Comparison of ENCODE assay signal across 21 mouse cellular contexts in the genomic region with DNA sequence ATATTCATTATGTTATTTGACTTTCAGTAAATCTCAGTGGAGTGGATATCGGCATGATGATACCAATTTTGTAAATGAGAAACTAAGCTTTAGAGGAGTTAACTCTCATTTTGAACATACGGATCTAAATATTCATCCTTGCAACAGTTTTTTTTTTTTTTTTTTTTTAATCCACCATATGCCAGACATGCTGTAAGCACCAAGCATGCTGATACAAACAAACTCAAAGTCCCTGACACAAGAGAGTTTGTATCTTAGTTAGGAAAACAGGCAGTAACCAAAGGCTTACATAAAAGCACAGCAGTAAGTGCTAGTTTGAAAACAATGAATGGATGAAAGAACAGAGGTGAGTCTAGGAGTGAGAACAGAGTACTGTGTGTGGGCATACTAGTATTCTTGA.
DNase-seq lines count a peak whose midpoint lies in the region; ATAC-seq and TF ChIP-seq lines count a peak whose summit lies in the region.
"Had no signal": no experiment of that assay in that cellular context is flagged by ENCODE, and none has a peak within 500 bp of the region (broad histone marks: within the 10 kb centered on the region; RNA-seq: fewer than 3 reads in every experiment).

No protein-coding gene starts in this region.

- 0 out of 2 replicates have a peak overlapping the region, but pooled peaks have one; percentile 31 for H3K27ac ChIP-seq in forebrain, embryonic 15.5 days (replicated peaks)
- H3K27ac ChIP-seq in forebrain, embryonic 11.5 days (ENCODE audit: low read depth, low read length) = no peak overlapping the region
- peak overlapping the region; percentile 44; the same call in 1 of the 2 replicates for H3K27ac ChIP-seq in forebrain, embryonic 16.5 days (ENCODE audit: low read length)
- no peak overlapping the region for H3K27ac ChIP-seq in hindbrain, embryonic 11.5 days (ENCODE audit: low read depth, low read length)
- H3K27ac ChIP-seq: gastrocnemius, adult 2 months; hindbrain, embryonic 13.5 days; intestine, embryonic 15.5 days had no signal

- H3K4me3 ChIP-seq in forebrain, embryonic 15.5 days = no peak overlapping the region
- H3K4me3 ChIP-seq in forebrain, embryonic 11.5 days (ENCODE audit: low read depth, low read length) = no peak overlapping the region
- no peak overlapping the region for H3K4me3 ChIP-seq in forebrain, embryonic 16.5 days (replicated peaks; ENCODE audit: low read length)
- no peak overlapping the region for H3K4me3 ChIP-seq in hindbrain, embryonic 11.5 days (ENCODE audit: low read depth, low read length)
- H3K4me3 ChIP-seq: gastrocnemius, adult 2 months; hindbrain, embryonic 13.5 days; intestine, embryonic 15.5 days had no signal

- no peak for TF ChIP-seq POLR2A in brain, embryonic 14.5 days (IDR thresholded peaks at IDR 0.05; ENCODE audit: borderline replicate concordance, extremely low read depth, insufficient read depth, insufficient read length, poor library complexity, severe bottlenecking)

- TF ChIP-seq CTCF in brain, embryonic 14.5 days (IDR thresholded peaks at IDR 0.05; ENCODE audit: borderline replicate concordance, extremely low read depth, insufficient read depth, insufficient read length) = no peak

- H3K9ac ChIP-seq in forebrain, embryonic 15.5 days (replicated peaks) = no peak overlapping the region
- no peak overlapping the region for H3K9ac ChIP-seq in forebrain, embryonic 11.5 days (ENCODE audit: low read length)
- H3K9ac ChIP-seq in forebrain, embryonic 16.5 days (replicated peaks; ENCODE audit: low read depth, low read length) = no peak overlapping the region
- no peak overlapping the region for H3K9ac ChIP-seq in hindbrain, embryonic 11.5 days (ENCODE audit: low read depth, low read length)
- H3K9ac ChIP-seq: hindbrain, embryonic 13.5 days; intestine, embryonic 15.5 days had no signal

- no peaks in the 10 kb centered on the region for H3K4me1 ChIP-seq in forebrain, embryonic 15.5 days
- H3K4me1 ChIP-seq in forebrain, embryonic 11.5 days (replicated peaks; ENCODE audit: control insufficient read depth, insufficient read depth, low read length) = no peaks in the 10 kb centered on the region
- H3K4me1 ChIP-seq in forebrain, embryonic 16.5 days (replicated peaks; ENCODE audit: control insufficient read depth, insufficient read depth, low read length) = no peaks in the 10 kb centered on the region; the same call in 1 of the 2 replicates
- no peaks in the 10 kb centered on the region for H3K4me1 ChIP-seq in hindbrain, embryonic 11.5 days (replicated peaks; ENCODE audit: control insufficient read depth, insufficient read depth, low read length)
- H3K4me1 ChIP-seq: hindbrain, embryonic 13.5 days; intestine, embryonic 15.5 days had no signal

- DNase-seq in forebrain, embryonic 11.5 days (ENCODE audit: low spot score) = no peak
- peak; percentile 40 for DNase-seq in brain, embryonic 14.5 days (ENCODE audit: low read depth)
- no peak for DNase-seq in hindbrain, embryonic 11.5 days (ENCODE audit: low spot score)
- DNase-seq in right cerebral cortex, postnatal 25 days = no peak
- DNase-seq: adrenal gland, adult 2 months; adrenal gland, postnatal 14 days; cerebellum, adult 11 months; cerebellum, adult 2 months; cerebellum, postnatal 14 days; gastrocnemius, adult 2 months; gastrocnemius, postnatal 14 days; heart, adult 11 months; kidney, adult 11 months; kidney, adult 8-10 months had no signal

- 61% methylated on average over 2 of the region's 2 CpGs for WGBS in forebrain, embryonic 15.5 days
- WGBS in forebrain, embryonic 11.5 days = 96% methylated on average over 2 of the region's 2 CpGs
- WGBS in forebrain, embryonic 16.5 days = 53% methylated on average over 2 of the region's 2 CpGs
- 97% methylated on average over 2 of the region's 2 CpGs for WGBS in hindbrain, embryonic 11.5 days

- H3K36me3 ChIP-seq in forebrain, embryonic 15.5 days = no peaks in the 10 kb centered on the region
- no peaks in the 10 kb centered on the region for H3K36me3 ChIP-seq in forebrain, embryonic 11.5 days (ENCODE audit: control insufficient read depth, insufficient read depth, low read length)
- H3K36me3 ChIP-seq in forebrain, embryonic 16.5 days (ENCODE audit: control insufficient read depth, insufficient read depth) = no peaks in the 10 kb centered on the region
- no peaks in the 10 kb centered on the region for H3K36me3 ChIP-seq in hindbrain, embryonic 11.5 days (ENCODE audit: control insufficient read depth, insufficient read depth, low read length)
- H3K36me3 ChIP-seq: hindbrain, embryonic 13.5 days; intestine, embryonic 15.5 days had no signal

- no peaks in the 10 kb centered on the region for H3K9me3 ChIP-seq in forebrain, embryonic 15.5 days
- no peaks in the 10 kb centered on the region for H3K9me3 ChIP-seq in forebrain, embryonic 11.5 days (ENCODE audit: control insufficient read depth, low read length)
- no peaks in the 10 kb centered on the region for H3K9me3 ChIP-seq in forebrain, embryonic 16.5 days (ENCODE audit: control insufficient read depth, low read length)
- no peaks in the 10 kb centered on the region for H3K9me3 ChIP-seq in hindbrain, embryonic 11.5 days (ENCODE audit: control insufficient read depth, low read length)
- H3K9me3 ChIP-seq: hindbrain, embryonic 13.5 days; intestine, embryonic 15.5 days had no signal

- peak; percentile 43; the same call in 1 of the 2 replicates for ATAC-seq in forebrain, embryonic 15.5 days (replicated peaks)
- no peak for ATAC-seq in forebrain, embryonic 11.5 days (replicated peaks; ENCODE audit: low FRiP score)
- peak; percentile 64 for ATAC-seq in forebrain, embryonic 16.5 days
- no peak for ATAC-seq in hindbrain, embryonic 11.5 days (ENCODE audit: low FRiP score)
- ATAC-seq: CD4-positive, CD25-positive, alpha-beta regulatory T cell, adult 4 months; hindbrain, embryonic 16.5 days; intestine, embryonic 15.5 days had no signal

- H3K4me2 ChIP-seq in forebrain, embryonic 15.5 days (replicated peaks) = no peak overlapping the region
- H3K4me2 ChIP-seq in forebrain, embryonic 11.5 days (ENCODE audit: low read depth, low read length, severe bottlenecking) = no peak overlapping the region
- no peak overlapping the region for H3K4me2 ChIP-seq in forebrain, embryonic 16.5 days (ENCODE audit: low read length)
- no peak overlapping the region for H3K4me2 ChIP-seq in hindbrain, embryonic 11.5 days (replicated peaks; ENCODE audit: low read depth, low read length)
- H3K4me2 ChIP-seq: heart, embryonic 11.5 days; hindbrain, embryonic 13.5 days; intestine, embryonic 15.5 days had no signal

- no peaks in the 10 kb centered on the region for H3K27me3 ChIP-seq in forebrain, embryonic 15.5 days
- H3K27me3 ChIP-seq in forebrain, embryonic 11.5 days (ENCODE audit: control insufficient read depth, insufficient read depth, low read length) = no peaks in the 10 kb centered on the region
- no peaks in the 10 kb centered on the region for H3K27me3 ChIP-seq in forebrain, embryonic 16.5 days (replicated peaks; ENCODE audit: control insufficient read depth, insufficient read depth, low read length)
- no peaks in the 10 kb centered on the region for H3K27me3 ChIP-seq in hindbrain, embryonic 11.5 days (ENCODE audit: control insufficient read depth, insufficient read depth, low read length)
- H3K27me3 ChIP-seq: hindbrain, embryonic 13.5 days; intestine, embryonic 15.5 days had no signal

Comparison
In these comparisons a context has a peak if more than half of its experiments do, and no peak if none do; other contexts are left out.
1. ATAC-seq: peak in forebrain, embryonic 15.5 days (single experiment) and forebrain, embryonic 16.5 days (single experiment); none in forebrain, embryonic 11.5 days (single experiment) and hindbrain, embryonic 11.5 days (single experiment).
2. H3K27ac ChIP-seq: peak in forebrain, embryonic 15.5 days (single experiment) and forebrain, embryonic 16.5 days (single experiment); none in forebrain, embryonic 11.5 days (single experiment) and hindbrain, embryonic 11.5 days (single experiment).